Mouse (Mus musculus) G1E (cell line): Measurements from ENCODE around the gene Ccsap.

ENCODE experiments used
- CTCF ChIP-seq: IDR thresholded peaks from 2 replicates; pipeline ENCODE4 v1.5.1; 2012; ENCODE audit warnings: low read depth, low read length, inconsistent platforms, mixed read lengths
- GATA1 ChIP-seq: IDR thresholded peaks from 2 replicates; pipeline ENCODE4 v1.6.1; 2012; ENCODE audit warnings: borderline replicate concordance, low read length, inconsistent platforms, mixed read lengths

DNA sequence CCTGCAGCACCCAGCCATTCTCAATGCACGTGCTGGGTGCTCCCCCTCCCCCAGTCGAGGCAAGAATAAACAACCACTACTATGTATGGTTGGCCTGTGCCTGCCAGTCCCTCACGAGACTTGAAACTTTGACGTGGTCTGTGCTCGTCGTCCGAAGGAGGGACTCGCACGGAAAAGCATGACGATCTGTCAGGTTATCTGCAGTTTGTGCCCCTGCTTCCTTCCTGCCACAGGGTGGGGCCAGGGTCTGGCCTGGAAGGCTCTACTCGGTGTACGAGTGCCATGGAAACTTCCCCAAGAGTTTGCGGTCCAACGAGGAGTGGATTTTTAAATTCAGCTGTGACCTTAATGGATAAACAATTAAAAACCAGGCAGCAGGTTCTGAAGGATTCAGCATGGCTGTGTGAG lies 53.0 kb downstream of the Ccsap start:
- TF ChIP-seq CTCF (no peak), GATA1 (no peak)
